Mouse (Mus musculus): ENCODE data around the gene Rbms1.

Gene Rbms1

GRCm38 (mm10) chr2:60809441-60809921 lies 153.5 kb downstream of the Rbms1 start:
- DNase-seq (ENCODE audit: low spot score in 2 of 2), result no peak

- no peak for DNase-seq (ENCODE audit: low spot score in 2 of 2)
Observed at GRCm38 (mm10) chr2:60808822-60809221, 154.2 kb downstream of the Rbms1 start.

- no peak for DNase-seq (ENCODE audit: low spot score in 2 of 2)
Observed at GRCm38 (mm10) chr2:60807341-60808195, 155.4 kb downstream of the Rbms1 start.

- DNase-seq (ENCODE audit: low spot score in 2 of 2), result no peak
Observed at GRCm38 (mm10) chr2:60804763-60805162, 158.2 kb downstream of the Rbms1 start.

- no peak for DNase-seq (ENCODE audit: low spot score in 2 of 2)
Observed at GRCm38 (mm10) chr2:60803377-60803776, 159.6 kb downstream of the Rbms1 start.

GRCm38 (mm10) chr2:60802828-60803227 lies 160.2 kb downstream of the Rbms1 start:
- DNase-seq (ENCODE audit: low spot score in 2 of 2), result no peak

GRCm38 (mm10) chr2:60802191-60802590 lies 160.8 kb downstream of the Rbms1 start:
- DNase-seq (ENCODE audit: low spot score in 2 of 2), result no peak

- no peak for DNase-seq (ENCODE audit: low spot score in 2 of 2)
Observed at GRCm38 (mm10) chr2:60801571-60802155, 161.3 kb downstream of the Rbms1 start.

- no peak for DNase-seq (ENCODE audit: low spot score in 2 of 2)
Observed at GRCm38 (mm10) chr2:60800921-60801558, 162.0 kb downstream of the Rbms1 start.

GRCm38 (mm10) chr2:60799816-60800215 lies 163.2 kb downstream of the Rbms1 start:
- DNase-seq (ENCODE audit: low spot score in 2 of 2), result no peak

GRCm38 (mm10) chr2:60798767-60799529 lies 164.0 kb downstream of the Rbms1 start:
- no peak for DNase-seq (ENCODE audit: low spot score in 2 of 2)

- no peak for DNase-seq (ENCODE audit: low spot score in 2 of 2)
Observed at GRCm38 (mm10) chr2:60796969-60797669, 165.9 kb downstream of the Rbms1 start.

GRCm38 (mm10) chr2:60796616-60796968 lies 166.4 kb downstream of the Rbms1 start:
- no peak for DNase-seq (ENCODE audit: low spot score in 2 of 2)

- no peak for DNase-seq (ENCODE audit: low spot score in 2 of 2)
Observed at GRCm38 (mm10) chr2:60795861-60796260, 167.1 kb downstream of the Rbms1 start.

- DNase-seq (ENCODE audit: low spot score in 2 of 2), result no peak
Observed at GRCm38 (mm10) chr2:60792506-60792905, 170.5 kb downstream of the Rbms1 start.

GRCm38 (mm10) chr2:60789126-60789525 lies 173.9 kb downstream of the Rbms1 start:
- DNase-seq (ENCODE audit: low spot score in 2 of 2), result no peak

- no peak for DNase-seq (ENCODE audit: low spot score in 2 of 2)
Observed at GRCm38 (mm10) chr2:60788173-60788908, 174.7 kb downstream of the Rbms1 start.

GRCm38 (mm10) chr2:60787088-60787487 lies 175.9 kb downstream of the Rbms1 start:
- no peak for DNase-seq (ENCODE audit: low spot score in 2 of 2)

- no peak for DNase-seq (ENCODE audit: low spot score in 2 of 2)
Observed at GRCm38 (mm10) chr2:60786289-60786688, 176.7 kb downstream of the Rbms1 start.

- DNase-seq (ENCODE audit: low spot score in 2 of 2), result no peak
Observed at GRCm38 (mm10) chr2:60774501-60774900, 188.5 kb downstream of the Rbms1 start.

GRCm38 (mm10) chr2:60773592-60773991 lies 189.4 kb downstream of the Rbms1 start:
- no peak for DNase-seq (ENCODE audit: low spot score in 2 of 2)

Data from thymus, postnatal 10 days (tissue).